Mouse (Mus musculus): ENCODE measurements around the gene Ccdc136. TPM values are rescaled to one million over a fixed set of nuclear protein-coding genes. Genes with fewer than 3 reads are reported as not detected.

The Ccdc136 gene
- polyA plus RNA-seq, 1 experiment from 2014 or later, result 23.4 TPM

DNA sequence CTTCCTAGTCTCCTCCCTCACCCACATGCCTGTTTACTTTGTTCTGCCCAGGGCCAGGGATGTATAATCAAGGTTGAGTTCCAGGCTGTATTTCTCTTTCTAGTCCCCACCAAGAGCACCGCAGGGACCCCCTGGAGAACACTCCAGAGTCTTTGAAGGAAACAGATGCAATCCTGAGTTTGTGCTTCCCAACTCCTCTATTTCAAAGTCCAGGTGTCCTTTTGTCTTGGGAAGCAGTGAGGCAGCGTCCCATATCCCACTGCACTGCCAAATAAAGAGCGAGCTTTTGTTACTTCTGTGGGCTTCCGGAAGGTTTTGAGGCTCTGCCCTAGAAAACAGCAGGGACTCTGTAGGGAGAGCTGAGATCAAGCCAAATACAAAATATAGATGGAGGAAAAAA, 3.7 kb downstream of the Ccdc136 start:
- peaks cover 17% of the 10 kb centered on the region for H3K36me3 ChIP-seq
- peaks cover 34% of the 10 kb centered on the region for H3K27me3 ChIP-seq (ENCODE audit: insufficient read depth, poor library complexity, severe bottlenecking)
- no peaks in the 10 kb centered on the region for H3K9me3 ChIP-seq
- H3K4me1 ChIP-seq, result peaks cover 39% of the 10 kb centered on the region
- DNase-seq (ENCODE audit: low spot score), result no peak
- no peak overlapping the region for H3K27ac ChIP-seq
- no peak overlapping the region for H3K4me3 ChIP-seq
- 88% methylated on average over 4 of the region's 4 CpGs for WGBS

DNA sequence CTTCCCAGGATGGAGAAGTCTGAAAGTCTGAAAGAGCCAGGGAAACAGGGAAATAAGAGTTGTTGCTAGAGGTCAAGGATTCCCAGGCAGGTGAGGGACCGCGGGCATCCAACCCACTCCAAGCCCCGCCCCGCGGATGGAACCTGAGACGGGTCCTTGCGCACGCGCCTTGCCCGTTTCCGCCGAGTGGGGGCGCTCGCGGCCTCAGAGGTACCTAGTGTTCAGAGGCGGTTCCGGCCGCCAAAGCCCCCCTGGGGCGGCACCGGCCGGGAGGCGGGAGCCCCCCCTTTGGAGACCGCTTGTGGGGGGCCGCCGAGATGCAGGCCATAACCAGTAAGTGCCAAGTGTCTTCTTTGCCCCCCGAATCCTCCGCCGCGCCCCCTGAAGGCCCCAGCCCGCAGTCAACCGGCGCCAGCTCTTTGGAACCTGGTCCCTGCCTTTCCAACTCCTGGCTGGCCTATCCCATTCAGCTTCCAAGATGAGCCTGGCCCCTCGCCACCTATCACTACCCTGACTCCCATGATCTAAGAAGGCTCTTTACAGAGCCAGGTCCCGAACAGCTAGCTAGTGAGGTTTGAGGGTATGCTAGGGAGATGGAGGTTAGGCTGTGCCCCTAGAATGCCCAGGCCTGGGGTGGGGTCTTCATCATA, 6.7 kb downstream of the Ccdc136 start:
- Histone ChIP-seq H3K36me3 (peaks cover 36% of the 10 kb centered on the region), H3K4me1 (peaks cover 10% of the 10 kb centered on the region), H3K27ac (peak overlapping the region; percentile 49; the same call in 1 of the 2 replicates), H3K27me3 (ENCODE audit: insufficient read depth, poor library complexity, severe bottlenecking) (peaks cover 24% of the 10 kb centered on the region; the same call in 1 of the 2 replicates), H3K9me3 (no peaks in the 10 kb centered on the region), H3K4me3 (peak overlapping the region; percentile 50)
- WGBS, result 6% methylated on average over 34 of the region's 34 CpGs
- DNase-seq (ENCODE audit: low spot score), result no peak

DNA sequence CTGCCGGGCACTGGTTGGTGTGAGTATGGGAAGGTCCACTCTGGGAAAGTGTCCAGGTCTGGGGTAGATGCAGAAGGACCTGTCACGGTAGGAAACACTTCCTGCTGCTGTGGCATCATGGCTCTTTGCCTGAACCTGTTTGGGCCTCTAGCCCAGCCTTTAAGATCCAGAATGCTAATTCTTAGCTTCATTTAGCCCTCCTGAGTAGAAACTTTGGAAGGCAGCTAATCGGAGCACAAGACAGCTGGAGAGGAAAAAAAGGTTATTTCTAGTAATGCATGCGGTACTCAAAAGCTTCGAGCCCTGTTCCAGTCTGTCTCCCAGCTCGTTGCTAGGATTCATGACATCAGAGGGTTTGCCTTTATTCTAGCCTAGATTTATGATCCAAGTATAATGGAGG, 10.3 kb downstream of the Ccdc136 start:
- H3K4me3 ChIP-seq, result no peak overlapping the region
- 82% methylated on average over 6 of the region's 6 CpGs for WGBS
- DNase-seq (ENCODE audit: low spot score), result no peak
- H3K27me3 ChIP-seq (ENCODE audit: insufficient read depth, poor library complexity, severe bottlenecking), result peaks cover 18% of the 10 kb centered on the region; the same call in 1 of the 2 replicates
- H3K4me1 ChIP-seq, result peaks cover 8% of the 10 kb centered on the region
- no peaks in the 10 kb centered on the region for H3K9me3 ChIP-seq
- peaks cover 52% of the 10 kb centered on the region for H3K36me3 ChIP-seq
- H3K27ac ChIP-seq, result no peak overlapping the region

- peaks cover 65% of the 10 kb centered on the region for H3K36me3 ChIP-seq
- H3K27me3 ChIP-seq (ENCODE audit: insufficient read depth, poor library complexity, severe bottlenecking), result no peaks in the 10 kb centered on the region
- H3K27ac ChIP-seq, result no peak overlapping the region
- 79% methylated on average over 9 of the region's 9 CpGs for WGBS
- peaks cover 6% of the 10 kb centered on the region; the same call in 1 of the 2 replicates for H3K4me1 ChIP-seq
- no peak for DNase-seq (ENCODE audit: low spot score)
- H3K4me3 ChIP-seq, result no peak overlapping the region
- H3K9me3 ChIP-seq, result no peaks in the 10 kb centered on the region
These were observed 19.3 kb downstream of the Ccdc136 start for GRCm38 (mm10) chr6:29415446-29415845.

DNA sequence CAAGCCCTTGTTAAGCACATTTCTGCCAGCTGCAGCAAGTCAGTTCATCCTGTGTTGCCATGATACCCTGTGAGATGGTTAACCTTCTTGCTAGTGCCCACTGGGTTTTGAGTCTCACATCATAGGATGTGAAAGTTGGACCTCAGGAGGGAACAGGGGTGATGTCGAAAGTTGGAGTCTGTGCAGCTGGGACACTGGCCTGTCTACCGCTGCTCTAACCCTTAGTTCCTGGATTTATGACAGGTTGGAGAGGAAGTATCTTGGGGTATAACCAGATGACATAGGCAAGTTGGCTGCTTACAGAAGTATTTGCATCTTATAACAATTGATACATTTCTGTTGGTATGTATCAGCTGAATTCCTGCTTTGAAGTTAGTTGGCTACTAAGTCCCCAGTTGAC, 24.5 kb downstream of the Ccdc136 start:
- peaks cover 22% of the 10 kb centered on the region for H3K36me3 ChIP-seq
- no peaks in the 10 kb centered on the region for H3K9me3 ChIP-seq
- WGBS, result 88% methylated on average over 2 of the region's 2 CpGs
- no peak overlapping the region for H3K27ac ChIP-seq
- H3K4me1 ChIP-seq, result peaks cover 6% of the 10 kb centered on the region; the same call in 1 of the 2 replicates
- no peak overlapping the region for H3K4me3 ChIP-seq
- no peak for DNase-seq (ENCODE audit: low spot score)
- H3K27me3 ChIP-seq (ENCODE audit: insufficient read depth, poor library complexity, severe bottlenecking), result no peaks in the 10 kb centered on the region

GRCm38 (mm10) chr6:29425118-29425517, 29.0 kb downstream of the Ccdc136 start:
- Histone ChIP-seq H3K9me3 (no peaks in the 10 kb centered on the region), H3K36me3 (peaks cover 1% of the 10 kb centered on the region; the same call in 1 of the 2 replicates), H3K4me1 (peaks cover 4% of the 10 kb centered on the region), H3K27me3 (ENCODE audit: insufficient read depth, poor library complexity, severe bottlenecking) (no peaks in the 10 kb centered on the region), H3K27ac (no peak overlapping the region), H3K4me3 (no peak overlapping the region)
- no peak for DNase-seq (ENCODE audit: low spot score)
- WGBS, result 91% methylated on average over 8 of the region's 8 CpGs

GRCm38 (mm10) chr6:29426331-29426730, 30.2 kb downstream of the Ccdc136 start:
- WGBS, result 67% methylated on average over 6 of the region's 6 CpGs
- no peak overlapping the region for H3K4me3 ChIP-seq
- H3K9me3 ChIP-seq, result no peaks in the 10 kb centered on the region
- peaks cover 16% of the 10 kb centered on the region for H3K4me1 ChIP-seq
- H3K36me3 ChIP-seq, result no peaks in the 10 kb centered on the region
- 0 out of 2 replicates have a peak, but pooled peaks cover 6% of the 10 kb centered on the region for H3K27me3 ChIP-seq (ENCODE audit: insufficient read depth, poor library complexity, severe bottlenecking)
- H3K27ac ChIP-seq, result no peak overlapping the region
- no peak for DNase-seq (ENCODE audit: low spot score)

- WGBS, result 64% methylated on average over 4 of the region's 4 CpGs
- peaks cover 17% of the 10 kb centered on the region; the same call in 1 of the 2 replicates for H3K27me3 ChIP-seq (ENCODE audit: insufficient read depth, poor library complexity, severe bottlenecking)
- no peaks in the 10 kb centered on the region for H3K36me3 ChIP-seq
- no peak overlapping the region for H3K4me3 ChIP-seq
- H3K27ac ChIP-seq, result no peak overlapping the region
- DNase-seq (ENCODE audit: low spot score), result no peak
- no peaks in the 10 kb centered on the region for H3K9me3 ChIP-seq
- H3K4me1 ChIP-seq, result peaks cover 34% of the 10 kb centered on the region
These were observed 32.1 kb downstream of the Ccdc136 start for GRCm38 (mm10) chr6:29428171-29428570.

DNA sequence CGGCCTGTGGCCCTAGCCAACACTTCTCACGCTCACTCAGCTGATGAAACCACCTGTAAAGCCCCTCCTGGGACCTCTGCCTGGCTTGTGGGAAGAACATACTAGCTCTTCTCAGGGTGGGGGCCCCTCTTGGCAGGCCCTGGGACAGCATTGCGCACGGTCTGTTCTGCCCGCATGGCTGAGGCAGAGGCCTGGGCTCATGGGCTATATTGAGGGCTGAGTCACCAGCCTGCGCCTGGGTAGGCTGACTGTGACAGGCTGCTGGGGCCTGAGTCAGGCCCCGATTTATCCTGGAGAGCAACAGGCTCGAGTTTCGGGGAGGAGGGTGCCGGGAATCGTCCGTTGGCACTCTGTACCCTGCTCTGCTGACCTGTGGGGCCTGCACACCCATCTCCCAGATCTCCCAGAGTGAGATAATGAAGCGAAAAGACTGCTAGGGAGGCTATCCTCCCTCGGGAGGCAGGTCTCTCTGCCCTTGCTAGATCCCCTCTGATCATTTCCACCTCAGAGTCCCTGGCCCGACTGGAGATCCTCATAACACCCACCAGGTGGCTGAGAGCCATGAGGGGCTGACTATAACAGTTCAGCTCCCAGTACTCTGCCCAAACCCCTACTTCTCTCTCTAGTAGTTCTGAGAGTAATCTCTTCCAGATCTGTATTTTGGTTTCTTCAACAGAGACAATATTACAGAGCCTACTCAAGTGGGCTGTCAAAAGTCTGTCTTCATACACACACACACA, 34.7 kb downstream of the Ccdc136 start:
- H3K27me3 ChIP-seq (ENCODE audit: insufficient read depth, poor library complexity, severe bottlenecking), result peaks cover 28% of the 10 kb centered on the region
- 25% methylated on average over 15 of the region's 15 CpGs for WGBS
- no peak for DNase-seq (ENCODE audit: low spot score)

DNA sequence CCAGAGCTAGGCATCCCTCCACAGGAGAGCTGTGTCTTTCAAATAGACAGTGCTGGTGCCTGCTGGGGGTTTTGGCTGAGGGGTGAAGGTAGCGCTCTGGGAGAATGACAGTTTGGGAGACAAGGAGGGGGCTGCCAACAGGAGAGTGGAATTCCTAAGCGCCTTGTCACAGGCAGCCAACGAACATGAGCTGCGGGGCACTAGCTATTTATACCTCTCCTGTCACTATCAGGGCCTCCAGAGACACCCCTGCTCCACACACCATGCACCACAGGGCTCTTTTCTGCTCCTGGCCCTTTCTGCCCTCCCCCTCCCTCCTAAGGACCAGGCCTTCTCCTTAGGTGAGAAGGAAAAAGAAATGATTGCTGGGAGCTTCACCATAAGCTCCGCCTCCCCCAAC, 35.4 kb downstream of the Ccdc136 start:
- peak; percentile 94 for DNase-seq (ENCODE audit: low spot score)
- Histone ChIP-seq H3K9me3 (no peaks in the 10 kb centered on the region), H3K27me3 (ENCODE audit: insufficient read depth, poor library complexity, severe bottlenecking) (peaks cover 28% of the 10 kb centered on the region), H3K4me1 (peaks cover 64% of the 10 kb centered on the region), H3K4me3 (peak overlapping the region; percentile 33), H3K27ac (peak overlapping the region; percentile 93), H3K36me3 (no peaks in the 10 kb centered on the region; the same call in 1 of the 2 replicates)
- 11% methylated on average over 5 of the region's 5 CpGs for WGBS

More for the DNA sequence above, 34.7 kb downstream of the Ccdc136 start:
- no peaks in the 10 kb centered on the region; the same call in 1 of the 2 replicates for H3K36me3 ChIP-seq
- peak overlapping the region; percentile 33 for H3K4me3 ChIP-seq
- H3K9me3 ChIP-seq, result no peaks in the 10 kb centered on the region
- H3K4me1 ChIP-seq, result peaks cover 58% of the 10 kb centered on the region
- peak overlapping the region; percentile 93 for H3K27ac ChIP-seq

DNA sequence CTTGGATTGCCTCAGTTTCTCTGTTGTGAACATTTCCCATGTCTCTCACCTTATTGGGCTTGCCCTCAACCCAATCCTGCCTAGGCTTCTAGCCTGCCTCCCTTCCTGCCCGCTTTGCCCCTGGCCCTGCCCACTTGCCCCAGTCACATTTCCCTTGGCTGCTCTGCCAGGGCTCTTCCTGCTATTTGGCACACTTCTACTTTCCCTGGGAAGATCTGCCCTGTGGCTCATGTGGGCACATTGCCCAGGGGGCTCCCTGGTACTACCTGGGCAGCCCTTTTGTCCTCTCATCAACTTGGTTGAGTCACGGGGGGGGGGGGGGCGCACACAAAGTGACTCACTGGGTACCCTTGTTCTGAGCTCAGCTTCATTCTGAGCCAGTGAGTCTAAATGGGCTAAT, 36.0 kb downstream of the Ccdc136 start:
- H3K9me3 ChIP-seq, result no peaks in the 10 kb centered on the region
- peak overlapping the region; percentile 74 for H3K4me3 ChIP-seq
- no peak for DNase-seq (ENCODE audit: low spot score)
- H3K4me1 ChIP-seq, result peaks cover 71% of the 10 kb centered on the region
- H3K27me3 ChIP-seq (ENCODE audit: insufficient read depth, poor library complexity, severe bottlenecking), result peaks cover 28% of the 10 kb centered on the region
- whole genome bisulfite sequencing, result 34% methylated on average over 3 of the region's 3 CpGs
- H3K36me3 ChIP-seq, result peaks cover under 1% of the 10 kb centered on the region
- peak overlapping the region; percentile 93 for H3K27ac ChIP-seq

- Histone ChIP-seq H3K4me3 (peak overlapping the region; percentile 74), H3K4me1 (peaks cover 74% of the 10 kb centered on the region), H3K27me3 (ENCODE audit: insufficient read depth, poor library complexity, severe bottlenecking) (peaks cover 28% of the 10 kb centered on the region), H3K36me3 (peaks cover 5% of the 10 kb centered on the region), H3K27ac (peak overlapping the region; percentile 93), H3K9me3 (no peaks in the 10 kb centered on the region)
- DNase-seq (ENCODE audit: low spot score), result no peak
These were observed 36.5 kb downstream of the Ccdc136 start for GRCm38 (mm10) chr6:29432676-29433037.

GRCm38 (mm10) chr6:29433038-29433803, 37.1 kb downstream of the Ccdc136 start, which contains the start of gene Flnc:
TSS of gene Flnc (plus strand) at chr6:29433256.
- Histone ChIP-seq H3K27ac (peak within 1 kb of the TSS; percentile 93), H3K4me1 (peaks cover 74% of the 10 kb centered on the region), H3K9me3 (no peaks in the 10 kb centered on the region), H3K27me3 (ENCODE audit: insufficient read depth, poor library complexity, severe bottlenecking) (peaks cover 28% of the 10 kb centered on the region), H3K36me3 (peaks cover 10% of the 10 kb centered on the region), H3K4me3 (peak within 1 kb of the TSS; percentile 74)
- under 1% methylated on average over 71 of the region's 77 CpGs for WGBS
- no peak for DNase-seq (ENCODE audit: low spot score)
